Mouse (Mus musculus): ENCODE measurements at regions not wholly inside any gene's neighbourhood (a gene's known extent, or its start where the extent isn't known, plus 50 kb on each side); places are given as distances from the start of the nearest gene placed in this dataset.
A peak's percentile ranks its signal among the peaks of the same experiment; 100 is the strongest.

DNA sequence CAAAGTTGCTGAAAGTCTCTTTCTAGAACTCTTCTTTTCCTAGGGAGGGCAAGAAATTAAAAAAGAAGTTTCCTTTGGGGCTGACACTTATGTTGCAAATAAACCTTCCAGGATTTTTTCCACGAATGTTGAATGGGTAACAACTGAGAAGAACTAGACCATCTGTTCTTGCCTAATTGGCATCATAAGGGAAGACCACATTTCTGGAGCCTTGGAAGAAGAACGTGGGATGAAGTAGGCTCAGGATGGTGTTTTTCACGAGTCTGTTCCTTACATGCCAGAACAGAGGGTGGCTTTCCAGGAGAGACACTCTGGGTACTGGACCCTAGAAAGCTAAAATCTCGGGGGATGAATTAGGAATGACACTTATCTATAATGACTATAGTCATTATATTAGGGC, 314.1 kb downstream of the Cog6 start:
- DNase-seq (ENCODE audit: low spot score): no peak

DNA sequence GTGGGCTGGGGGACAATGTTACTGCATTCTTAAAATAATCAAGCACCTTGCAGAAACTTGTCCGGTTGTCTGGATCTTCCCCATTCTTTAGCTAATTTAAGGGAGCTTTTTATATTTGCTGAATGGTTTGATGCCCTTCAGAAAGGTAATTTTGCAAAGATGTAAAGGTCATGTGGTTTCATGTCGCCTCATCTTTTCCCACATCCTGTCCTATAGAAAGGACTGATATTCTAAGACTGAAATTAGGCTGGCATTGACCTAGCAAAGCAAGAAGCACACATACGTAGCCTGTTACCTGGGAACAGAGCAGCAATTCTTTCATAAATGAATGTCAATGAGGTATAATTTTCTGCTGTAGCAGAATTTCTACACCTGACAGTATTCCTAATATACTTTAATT, 315.4 kb downstream of the Cog6 start:
- DNase-seq (ENCODE audit: low spot score): no peak

DNA sequence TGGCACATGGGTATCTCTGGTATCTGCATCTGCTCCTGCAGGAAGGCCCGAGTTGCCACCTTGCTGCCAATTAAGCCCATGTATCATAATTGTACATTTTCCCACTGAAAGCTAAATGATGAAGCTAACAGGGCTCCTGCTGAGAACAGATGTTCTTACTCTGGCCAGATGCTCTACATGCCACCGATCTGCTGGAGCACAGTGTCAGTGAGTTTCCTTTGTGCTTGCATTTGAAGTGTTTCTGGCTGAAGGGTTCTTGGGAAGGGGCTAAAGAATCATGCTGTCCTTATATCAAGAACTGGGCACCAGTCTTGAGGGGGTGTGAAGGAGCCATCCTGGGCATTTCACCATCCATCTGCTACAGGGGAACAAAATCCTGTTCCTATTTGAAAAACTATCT, 323.2 kb downstream of the Cog6 start:
- DNase-seq (ENCODE audit: low spot score): no peak

DNA sequence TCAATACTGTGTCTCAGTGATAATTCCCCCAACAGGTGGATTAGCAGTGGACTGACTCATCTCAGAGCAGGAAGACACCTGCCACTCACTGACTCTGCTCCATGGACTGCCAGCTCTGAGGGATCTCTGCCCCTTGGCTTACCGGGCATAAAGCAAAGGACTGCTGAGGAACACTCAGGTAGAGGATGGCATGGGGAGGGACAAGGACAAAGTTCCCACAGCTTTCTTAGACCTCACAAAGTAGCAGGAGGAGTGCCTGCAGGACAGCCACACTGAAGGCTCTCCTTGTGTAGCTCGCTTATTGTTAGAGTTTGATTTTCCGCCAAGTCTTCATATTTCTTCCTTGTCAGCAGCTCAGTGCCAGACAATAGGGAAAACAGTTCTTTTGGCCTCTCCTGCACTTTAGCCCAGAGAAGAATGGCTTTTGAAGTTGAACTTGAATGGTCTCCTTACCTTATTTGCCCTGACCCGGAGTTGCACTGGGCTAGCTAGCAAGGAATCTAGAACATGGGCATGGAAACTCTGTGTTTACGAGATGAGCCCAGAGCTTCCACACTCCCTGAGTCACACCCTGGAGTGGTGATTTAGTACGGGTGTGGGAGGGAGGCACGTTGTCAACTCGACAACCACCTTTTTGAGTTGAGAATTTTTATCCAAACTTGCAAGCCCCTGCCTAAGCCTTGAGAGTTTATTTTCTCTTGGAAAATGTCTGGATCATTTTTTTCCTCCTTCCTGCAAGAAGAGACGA, 331.4 kb downstream of the Cog6 start:
- no peak for DNase-seq (ENCODE audit: low spot score)

DNA sequence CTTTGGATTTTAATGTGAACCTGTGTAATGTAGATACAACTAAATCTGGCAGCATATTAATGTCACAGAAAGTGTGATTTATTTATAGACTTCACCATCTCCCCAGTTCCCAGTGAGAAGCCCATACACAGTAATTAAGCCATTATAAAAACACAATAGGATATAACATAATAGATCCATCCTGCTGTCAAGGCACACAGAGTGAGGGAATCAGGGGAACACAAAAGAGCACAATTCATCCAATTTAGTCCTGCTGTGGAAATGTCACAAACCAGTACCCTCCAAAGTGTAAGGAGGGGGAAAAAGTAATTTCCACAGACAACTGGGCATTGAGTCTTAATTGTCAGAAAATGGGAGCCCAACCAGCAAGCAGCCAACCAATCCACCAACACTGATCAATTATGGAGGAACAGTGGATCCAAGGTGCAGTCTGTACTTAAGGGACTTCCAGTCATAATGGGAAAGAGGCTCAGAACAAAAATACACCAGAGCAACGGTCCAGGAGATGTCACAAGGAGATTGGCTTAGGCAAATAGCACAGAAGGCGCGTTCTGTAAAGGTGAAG, 336.1 kb downstream of the Cog6 start:
- peak; percentile 46 for DNase-seq (ENCODE audit: low spot score)

DNA sequence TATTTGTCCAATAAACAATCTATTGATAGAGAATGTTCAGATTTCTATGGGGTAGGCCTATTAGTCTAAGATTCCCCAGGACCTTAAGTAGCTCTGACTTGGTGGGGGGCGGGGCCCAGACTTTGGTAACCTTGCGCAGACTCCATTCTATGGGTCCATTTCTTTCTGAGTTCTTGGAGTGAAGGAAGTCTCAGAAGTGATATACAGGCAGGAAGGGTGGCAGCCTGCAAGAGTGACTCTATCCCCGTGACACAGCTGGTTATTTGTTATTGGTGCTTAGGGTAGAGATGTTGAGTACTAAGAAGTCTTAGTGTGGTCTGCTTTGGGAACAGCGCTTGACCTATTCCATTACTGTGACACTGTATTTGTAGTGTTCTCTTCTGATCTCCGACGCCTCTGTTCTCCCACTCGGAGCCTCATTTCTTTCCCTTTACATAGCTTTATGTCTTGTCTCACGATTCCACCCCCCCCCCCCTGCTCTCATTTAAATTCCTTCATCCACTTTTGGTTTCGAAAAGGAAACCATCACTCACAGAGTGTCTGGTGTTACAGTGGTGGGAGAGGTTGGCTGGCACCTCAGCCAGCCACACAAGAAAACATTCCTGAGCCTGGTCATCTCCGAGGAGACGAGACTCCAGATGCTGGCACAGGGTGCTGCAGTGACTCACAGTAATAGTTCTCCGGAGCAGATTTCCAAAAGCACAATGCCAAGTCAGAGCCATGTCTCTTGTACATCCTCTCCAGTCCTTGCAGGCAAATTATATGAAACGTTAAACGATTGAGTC, 340.0 kb downstream of the Cog6 start:
- DNase-seq (ENCODE audit: low spot score): no peak

DNA sequence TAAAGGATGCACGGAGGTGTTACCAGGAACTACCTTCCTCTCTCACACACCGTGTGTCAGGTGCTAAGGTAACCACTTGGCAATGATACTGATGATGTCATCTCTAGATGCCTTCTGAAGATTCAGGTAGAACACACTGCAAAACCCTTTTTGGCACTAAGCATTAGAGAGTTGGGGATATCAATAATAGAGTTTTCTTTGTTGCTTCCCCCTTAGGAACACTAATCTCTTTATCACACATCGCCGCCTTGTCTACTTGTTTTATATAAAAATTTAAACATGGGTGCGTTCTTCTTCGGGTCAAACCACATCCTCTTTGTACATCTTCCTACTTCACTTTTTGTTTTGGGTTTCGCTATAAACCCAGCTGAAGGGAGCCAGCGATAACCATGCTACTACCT, 346.4 kb downstream of the Cog6 start:
- no peak for DNase-seq (ENCODE audit: low spot score)

DNA sequence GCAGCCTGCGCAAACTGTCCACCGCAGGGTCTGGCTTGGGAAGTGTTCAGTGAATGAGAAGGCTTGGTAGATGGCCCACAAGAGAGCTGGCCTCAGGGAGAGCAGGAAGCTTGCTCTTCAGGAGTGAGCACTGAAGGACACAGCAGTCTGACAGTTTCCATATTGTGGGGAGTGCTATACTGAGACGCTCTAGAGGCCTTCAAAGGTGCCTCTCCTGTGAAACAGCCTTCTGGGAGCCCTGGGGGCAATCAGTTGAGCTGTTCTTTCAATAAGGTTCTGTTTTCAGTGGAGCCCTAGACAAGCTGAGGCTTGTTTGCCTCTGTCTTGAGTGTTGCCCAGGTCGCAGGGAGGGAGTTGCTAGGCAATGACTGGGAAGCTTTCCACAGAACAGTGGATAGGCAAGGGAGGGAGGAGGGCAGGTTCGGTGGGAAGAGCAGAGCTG, 353.9 kb downstream of the Cog6 start:
- DNase-seq (ENCODE audit: low spot score): peak; percentile 52

DNA sequence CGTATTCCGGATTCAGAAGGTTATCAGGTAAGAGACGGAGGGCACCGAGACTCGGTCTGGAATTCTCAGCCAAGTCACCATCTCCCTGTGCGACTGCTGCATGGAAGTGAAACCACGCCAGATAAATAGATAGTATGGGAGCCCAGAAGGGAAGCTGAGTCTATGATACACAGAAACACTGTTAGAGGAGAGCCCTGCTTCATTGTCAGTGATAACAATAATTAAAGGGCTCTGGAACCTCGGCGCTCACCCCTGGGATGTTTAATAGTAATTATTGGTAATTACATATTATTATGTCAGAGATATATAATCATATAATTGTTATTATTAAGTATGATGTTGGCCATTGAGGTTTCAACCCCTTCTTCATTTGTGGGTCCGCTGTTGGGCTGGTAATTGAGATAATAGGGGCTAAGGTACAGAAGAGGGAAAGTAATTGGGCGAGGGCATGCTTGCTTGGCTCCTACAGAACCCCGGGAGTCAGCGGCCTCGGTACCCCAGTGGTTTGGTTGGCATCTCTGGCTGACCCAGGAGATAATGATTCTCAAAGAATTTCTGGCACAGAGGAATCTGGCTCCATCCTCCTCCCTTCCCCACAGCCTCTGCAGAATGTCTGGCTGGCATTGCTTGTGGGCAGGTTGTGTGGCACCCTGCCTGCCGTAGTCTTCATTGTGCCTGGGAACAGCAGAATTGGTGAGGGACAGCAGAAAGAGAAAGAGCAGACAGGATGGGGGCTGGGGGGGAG, 354.7 kb downstream of the Cog6 start:
- DNase-seq (ENCODE audit: low spot score): no peak

DNA sequence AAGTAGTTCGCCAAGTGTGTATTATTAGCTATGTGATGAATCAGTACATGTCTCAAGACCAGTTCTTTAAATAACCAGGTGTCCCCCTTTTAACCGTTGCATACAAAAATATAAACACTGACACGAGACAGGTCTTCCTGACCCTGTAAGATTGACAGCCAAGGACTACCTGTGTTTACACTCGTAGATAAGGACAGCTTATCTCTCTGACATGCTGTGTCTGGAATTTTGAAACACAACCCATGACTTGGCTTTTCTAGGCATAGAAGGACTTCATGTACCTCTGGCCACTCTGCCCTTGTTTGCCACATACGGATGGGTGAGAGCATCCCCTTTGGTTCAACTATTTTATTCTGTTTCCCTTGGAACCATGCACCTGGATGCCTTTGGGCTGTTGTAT, 364.0 kb downstream of the Cog6 start:
- DNase-seq (ENCODE audit: low spot score): no peak

DNA sequence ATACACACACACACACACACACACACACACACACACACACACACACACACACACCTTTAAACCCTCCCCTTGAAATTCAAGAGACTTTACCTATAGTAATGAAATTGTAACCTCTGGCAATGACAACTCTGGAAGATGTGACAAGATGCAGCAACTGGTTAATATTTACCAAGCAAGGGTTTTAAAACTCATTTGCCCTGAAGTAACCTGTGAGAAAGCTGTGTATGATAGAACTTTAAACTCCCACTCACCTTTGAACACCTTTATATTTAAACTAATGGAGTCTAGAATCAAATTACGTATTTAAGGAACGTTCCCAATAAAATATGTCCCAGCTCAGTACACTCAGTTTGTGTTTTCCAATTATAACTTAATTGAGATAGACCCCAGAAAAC, 364.6 kb downstream of the Cog6 start:
- no peak for DNase-seq (ENCODE audit: low spot score)

DNA sequence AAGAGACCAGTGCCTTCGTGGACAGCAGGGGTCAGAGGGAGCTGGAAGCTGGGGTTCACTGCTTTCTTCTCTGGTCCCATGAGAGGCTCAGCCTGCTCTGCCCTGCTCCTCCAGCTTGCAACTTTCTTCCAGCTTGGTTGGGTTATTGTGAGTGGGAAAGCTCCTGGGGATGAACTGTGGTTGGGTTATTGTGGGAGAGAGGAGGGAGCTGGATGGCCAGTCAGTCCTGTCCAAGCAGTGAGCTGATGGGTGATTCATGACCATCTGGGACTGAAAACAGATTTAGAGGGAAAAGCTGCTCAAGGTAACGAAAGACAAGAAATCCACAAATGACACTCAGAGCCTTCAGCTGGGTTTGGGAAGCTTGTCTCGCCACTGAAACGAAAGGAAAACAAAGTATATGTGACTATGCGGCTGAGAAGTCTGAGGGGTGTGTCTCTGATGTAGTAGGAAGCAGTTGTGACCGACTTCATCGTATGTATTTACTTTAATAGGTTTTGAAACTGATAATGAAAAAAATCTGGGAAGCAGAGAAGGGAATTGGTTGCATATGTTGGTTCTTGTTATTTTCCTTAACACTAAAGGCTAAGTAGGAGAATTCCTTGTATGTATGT, 365.1 kb downstream of the Cog6 start:
- DNase-seq (ENCODE audit: low spot score): no peak

DNA sequence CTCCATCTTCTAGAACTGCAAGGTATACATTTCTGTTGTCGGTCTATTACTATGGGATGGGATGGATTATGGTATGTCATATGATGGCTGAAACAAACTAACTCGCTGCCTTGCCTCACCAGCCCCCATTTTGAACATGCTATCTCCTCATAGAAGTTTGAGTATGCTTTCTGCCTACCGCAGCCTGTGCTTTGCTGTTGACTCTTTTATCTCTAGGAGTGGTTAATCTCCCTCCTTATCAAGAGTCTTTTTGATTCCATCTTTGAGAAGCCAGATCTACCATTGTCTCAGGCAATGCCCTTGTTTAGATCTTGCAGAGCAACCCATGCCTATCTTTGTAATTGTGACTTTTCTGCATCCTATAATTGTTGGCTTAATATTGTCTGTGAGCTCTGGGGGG, 367.0 kb downstream of the Cog6 start:
- no peak for DNase-seq (ENCODE audit: low spot score)

DNA sequence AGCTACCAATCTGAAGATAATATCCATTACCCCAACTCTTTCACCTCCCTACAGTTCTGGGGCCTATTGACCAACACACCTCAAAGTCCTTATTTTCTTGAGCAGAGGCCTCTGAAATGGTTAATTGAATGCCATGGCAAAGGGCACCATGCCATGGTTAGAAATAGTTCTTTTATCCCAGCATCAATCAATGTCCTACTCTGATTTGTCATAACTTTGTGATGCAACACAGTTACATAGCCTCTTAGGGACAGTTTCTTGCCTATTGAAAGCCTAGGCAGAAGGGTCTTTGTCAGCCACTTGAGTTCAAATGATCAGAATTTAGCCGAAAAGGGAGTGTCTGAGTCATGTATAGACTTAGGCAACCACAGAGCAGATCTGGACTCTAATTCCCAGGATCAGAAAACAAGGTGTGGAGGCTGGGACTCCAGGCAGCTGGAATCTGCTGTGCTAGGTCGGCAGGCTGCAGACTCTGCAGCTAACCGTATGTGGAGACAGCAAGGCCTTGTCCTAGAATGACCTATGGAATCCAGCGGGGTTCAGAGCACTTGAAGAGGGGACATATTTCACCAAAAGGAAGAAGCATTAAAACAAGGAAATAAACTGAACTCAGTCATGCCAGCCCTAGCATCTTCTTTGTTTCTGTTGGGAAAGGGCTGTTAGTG, 368.1 kb downstream of the Cog6 start:
- DNase-seq (ENCODE audit: low spot score): no peak

DNA sequence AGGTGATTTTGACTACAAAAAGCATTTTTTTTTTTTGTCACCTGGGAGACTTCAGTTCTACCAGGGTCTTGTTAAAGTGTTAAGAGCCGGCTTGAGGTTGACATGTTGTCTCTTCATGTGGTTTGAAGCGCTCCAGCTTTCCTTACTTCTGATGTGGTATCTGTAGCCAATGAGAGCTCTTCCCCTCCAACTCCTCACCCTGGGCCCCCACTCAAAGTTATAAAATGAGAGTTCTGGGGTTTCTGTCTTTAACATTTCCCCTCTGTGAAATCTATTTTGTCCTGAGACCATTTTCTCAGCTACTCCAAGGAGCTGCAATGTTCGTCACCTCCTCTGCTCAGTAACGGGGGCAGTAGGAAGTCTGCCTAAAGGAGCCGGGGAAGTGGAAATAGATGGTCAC, 369.1 kb downstream of the Cog6 start:
- no peak for DNase-seq (ENCODE audit: low spot score)

DNA sequence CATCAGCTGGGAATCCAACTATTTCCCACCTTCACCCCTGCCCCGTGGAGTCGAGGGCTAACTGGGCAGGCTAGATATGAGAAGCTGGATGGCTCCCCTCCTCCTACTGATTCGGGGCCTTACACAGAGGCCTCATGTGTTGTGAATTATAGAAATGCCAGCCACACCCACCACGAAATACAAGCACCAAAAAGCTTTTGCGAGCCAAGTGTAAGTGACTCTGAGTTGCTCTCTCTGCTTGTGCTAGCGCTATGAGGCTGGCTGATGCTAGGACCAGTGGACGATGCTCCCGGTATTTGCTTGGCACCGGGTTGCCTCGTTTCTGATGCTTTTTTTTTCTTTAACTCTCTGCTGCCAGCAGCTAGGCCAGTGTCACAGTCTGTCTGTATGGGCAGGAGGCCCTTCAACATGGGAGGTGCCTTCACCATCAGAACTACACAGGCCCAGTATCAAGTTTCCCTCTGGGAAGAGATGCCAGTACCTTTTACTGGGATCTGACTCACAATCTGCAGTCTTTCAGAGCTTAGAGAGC, 369.8 kb downstream of the Cog6 start:
- no peak for DNase-seq (ENCODE audit: low spot score)

DNA sequence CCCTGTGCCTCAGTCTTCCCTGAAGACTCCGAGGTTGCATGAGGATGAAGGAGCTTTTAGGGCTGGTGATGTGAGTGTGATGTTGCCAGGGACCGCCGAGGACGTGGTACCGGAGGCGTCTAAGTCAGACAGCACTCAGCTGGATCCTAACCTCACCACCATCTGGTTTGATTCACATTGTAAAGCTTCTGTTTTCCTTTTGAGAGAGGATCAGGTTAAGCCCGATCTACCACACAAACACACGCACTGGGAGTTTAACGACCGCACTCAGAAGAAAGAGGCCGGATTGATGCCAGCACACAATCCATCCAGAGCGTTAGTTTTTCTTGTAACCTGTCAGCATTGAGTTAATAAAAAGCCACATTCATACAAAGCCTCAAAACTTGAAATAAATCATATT, 371.9 kb downstream of the Cog6 start:
- DNase-seq (ENCODE audit: low spot score): peak; percentile 55

DNA sequence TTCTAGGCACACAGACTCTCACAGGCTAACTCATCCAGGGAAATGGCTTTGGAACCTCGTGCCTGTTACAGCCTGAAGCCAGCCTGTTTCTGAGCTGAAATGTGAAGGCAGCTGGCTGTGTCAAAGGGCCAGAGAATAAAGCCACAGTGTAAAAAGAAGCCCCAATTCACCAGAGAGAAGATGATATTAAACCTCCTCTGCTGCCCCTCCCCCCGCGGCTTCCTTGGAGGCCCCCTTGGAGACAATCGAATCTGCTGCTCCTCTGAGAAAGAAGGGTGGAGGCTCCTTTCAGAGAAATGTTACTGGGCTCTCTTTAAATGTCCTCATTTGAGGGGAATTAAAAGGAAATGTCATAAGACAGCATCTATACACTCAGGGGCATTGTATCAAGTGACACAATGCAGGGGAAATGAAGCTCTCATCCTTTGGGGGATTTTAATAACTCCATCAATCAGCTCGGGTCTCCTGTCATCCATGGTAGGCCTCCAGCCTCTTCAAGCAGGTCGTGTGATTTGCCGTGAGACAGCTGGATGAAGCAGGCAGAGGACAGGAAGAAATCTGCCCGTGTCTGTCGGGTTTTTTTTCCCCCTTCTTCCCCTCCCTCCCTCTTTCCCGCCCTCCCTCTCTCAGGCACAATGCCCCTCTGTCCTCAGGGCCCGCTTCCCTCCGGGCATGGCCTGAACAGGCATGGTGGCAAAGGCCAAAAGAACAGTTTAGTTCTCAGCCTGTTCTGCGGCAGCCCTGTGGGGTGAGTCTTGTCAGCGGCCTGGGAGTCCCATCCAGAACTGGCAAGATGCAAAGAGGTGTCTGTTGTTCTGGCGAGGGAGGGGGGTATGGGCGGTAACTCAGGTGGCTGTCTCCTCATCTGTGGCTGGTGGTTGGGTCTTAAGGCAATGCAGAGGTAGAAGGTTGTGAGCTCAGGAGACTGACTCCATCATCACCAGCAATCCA, 372.6 kb downstream of the Cog6 start:
- DNase-seq (ENCODE audit: low spot score): peak; percentile 66

DNA sequence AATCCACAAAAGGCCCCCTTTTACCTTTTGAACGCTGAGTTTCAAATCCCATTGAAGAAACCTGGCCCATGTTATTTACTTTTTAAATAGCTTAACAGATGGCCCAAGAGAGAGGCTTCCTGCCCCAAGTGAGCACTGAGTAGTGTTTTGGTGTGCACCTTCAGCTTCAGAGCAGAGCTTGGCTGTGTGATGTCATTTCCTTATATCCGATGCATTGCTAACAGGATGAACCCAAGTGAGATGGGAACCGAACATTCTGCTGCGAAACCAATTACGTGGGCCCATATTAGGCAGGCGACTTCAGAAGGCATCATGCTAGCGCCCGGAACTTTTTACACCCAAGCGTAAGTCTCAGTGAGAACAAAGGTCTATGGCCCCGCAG, 373.2 kb downstream of the Cog6 start:
- DNase-seq (ENCODE audit: low spot score): no peak

DNA sequence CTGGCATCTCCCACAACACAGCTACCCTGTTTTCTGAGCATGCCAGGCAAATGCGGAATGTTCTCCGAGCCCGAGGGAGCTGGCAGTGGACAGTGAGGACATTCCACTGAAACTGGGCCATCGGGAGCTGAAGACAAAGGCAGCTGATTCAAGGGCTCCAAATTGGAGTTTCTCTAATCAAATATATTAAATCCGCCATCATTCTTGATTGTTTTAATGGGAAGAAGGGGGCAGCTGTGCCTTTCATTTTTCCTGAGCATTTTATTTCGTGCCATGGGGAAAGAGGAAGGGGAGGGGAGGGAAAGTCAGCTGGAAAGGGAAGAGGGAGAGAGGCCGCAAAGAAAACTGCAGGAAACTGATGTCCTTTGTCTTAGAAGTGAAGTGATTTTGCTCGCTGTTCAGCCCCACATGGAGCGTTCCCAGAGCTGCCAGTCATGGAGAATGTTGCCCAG, 373.9 kb downstream of the Cog6 start:
- DNase-seq (ENCODE audit: low spot score): peak; percentile 35
